Mouse (Mus musculus) megakaryocyte-erythroid progenitor cell, adult 5-6 weeks (primary cell): Measurements from ENCODE around the gene Klc2. TPM values are rescaled to one million over a fixed set of nuclear protein-coding genes. Genes with fewer than 3 reads are reported as not detected.

Experiments
- ATAC-seq: replicated peaks from 2 replicates; pipeline ENCODE4 v1.8.0; 2016; ENCODE audit warnings: mild to moderate bottlenecking, inconsistent platforms; ENCODE audit not compliant: severe bottlenecking, poor library complexity, low FRiP score, low TSS enrichment
- total RNA-seq, 2 experiments: library from RNA; stranded (forward) in 1 of 2; stranded (reverse) in 1 of 2; fragments of 200-1000, 215-1000 nt in 1 of 2; fragments of >200 nt in 1 of 2; fragmentation: Nextera tagmentation in 1 of 2; gene quantifications; 2 replicates each; pipeline ENCODE4 v1.2.3; 2014 to 2017

Gene Klc2
- total RNA-seq, 2 experiments from 2014 or later = 8.0 to 15.3 TPM

GRCm38 (mm10) chr19:5058801-5059771 lies 59.3 kb downstream of the Klc2 start:
- ATAC-seq = no peak

- ATAC-seq = no peak
These were observed 60.2 kb downstream of the Klc2 start for GRCm38 (mm10) chr19:5057876-5058775.

Other genes with a start within 250 kb of the Klc2 start
- gene Actn3, start 240.7 kb downstream of the Klc2 start, total RNA-seq (2014; fragmentation: Nextera tagmentation) = 2.2 and 4.0 TPM in 2 replicates
- 1.0 TPM in 1 of 2 replicates, not detected in the other for gene Actn3, start 240.7 kb downstream of the Klc2 start, total RNA-seq (2017)
- gene Zdhhc24, start 239.9 kb downstream of the Klc2 start, total RNA-seq (2014; fragmentation: Nextera tagmentation) = 16.5 and 20.3 TPM in 2 replicates
- 8.8 and 13.2 TPM in 2 replicates for gene Zdhhc24, start 239.9 kb downstream of the Klc2 start, total RNA-seq (2017)
- gene Bbs1, start 211.9 kb downstream of the Klc2 start, total RNA-seq (2014; fragmentation: Nextera tagmentation) = 1.5 and 2.5 TPM in 2 replicates
- 0.65 TPM in 1 of 2 replicates, not detected in the other for gene Bbs1, start 211.9 kb downstream of the Klc2 start, total RNA-seq (2017)
- gene Dpp3, start 190.3 kb downstream of the Klc2 start, total RNA-seq (2014; fragmentation: Nextera tagmentation) = 53.8 and 62.2 TPM in 2 replicates
- 40.7 and 51.4 TPM in 2 replicates for gene Dpp3, start 190.3 kb downstream of the Klc2 start, total RNA-seq (2017)
- 1.1 TPM in 1 of 2 replicates, not detected in the other for gene Peli3, start 175.4 kb downstream of the Klc2 start, total RNA-seq (2014; fragmentation: Nextera tagmentation)
- not detected in 2 replicates for gene Peli3, start 175.4 kb downstream of the Klc2 start, total RNA-seq (2017)
- gene Mrpl11, start 156.4 kb downstream of the Klc2 start, total RNA-seq (2014; fragmentation: Nextera tagmentation) = 58.5 and 60.3 TPM in 2 replicates
- gene Mrpl11, start 156.4 kb downstream of the Klc2 start, total RNA-seq (2017) = 41.4 and 91.0 TPM in 2 replicates
- not detected in 2 replicates for gene Npas4, start 128.2 kb downstream of the Klc2 start, total RNA-seq (2014; fragmentation: Nextera tagmentation)
- not detected in 2 replicates for gene Npas4, start 128.2 kb downstream of the Klc2 start, total RNA-seq (2017)
- gene Slc29a2, start 94.7 kb downstream of the Klc2 start, total RNA-seq (2014; fragmentation: Nextera tagmentation) = 9.7 and 14.2 TPM in 2 replicates
- gene Slc29a2, start 94.7 kb downstream of the Klc2 start, total RNA-seq (2017) = 1.5 and 4.4 TPM in 2 replicates
- gene B4gat1, start 79.7 kb downstream of the Klc2 start, total RNA-seq (2014; fragmentation: Nextera tagmentation) = not detected in 2 replicates
- 1.5 TPM in 1 of 2 replicates, not detected in the other for gene B4gat1, start 79.7 kb downstream of the Klc2 start, total RNA-seq (2017)
- 2.0 and 3.3 TPM in 2 replicates for gene AC124502.3, start 79.7 kb downstream of the Klc2 start, total RNA-seq (2014; fragmentation: Nextera tagmentation)
- gene AC124502.3, start 79.7 kb downstream of the Klc2 start, total RNA-seq (2017) = 1.8 and 4.2 TPM in 2 replicates
- 25.3 and 37.1 TPM in 2 replicates for gene Brms1, start 77.2 kb downstream of the Klc2 start, total RNA-seq (2014; fragmentation: Nextera tagmentation)
- 30.3 and 36.7 TPM in 2 replicates for gene Brms1, start 77.2 kb downstream of the Klc2 start, total RNA-seq (2017)
- gene Rin1, start 68.1 kb downstream of the Klc2 start, total RNA-seq (2014; fragmentation: Nextera tagmentation) = 0.89 and 1.3 TPM in 2 replicates
- gene Rin1, start 68.1 kb downstream of the Klc2 start, total RNA-seq (2017) = 0.66 TPM in 1 of 2 replicates, not detected in the other
- gene Cd248, start 50.5 kb downstream of the Klc2 start, total RNA-seq (2014; fragmentation: Nextera tagmentation) = 3.2 and 3.3 TPM in 2 replicates
- gene Cd248, start 50.5 kb downstream of the Klc2 start, total RNA-seq (2017) = 0.27 and 4.1 TPM in 2 replicates
- gene Tmem151a, start 33.0 kb downstream of the Klc2 start, total RNA-seq (2014; fragmentation: Nextera tagmentation) = 1.2 TPM in 1 of 2 replicates, not detected in the other
- not detected in 2 replicates for gene Tmem151a, start 33.0 kb downstream of the Klc2 start, total RNA-seq (2017)
- 38.6 and 43.4 TPM in 2 replicates for gene Yif1a, start 30.0 kb downstream of the Klc2 start, total RNA-seq (2014; fragmentation: Nextera tagmentation)
- 7.5 and 13.6 TPM in 2 replicates for gene Yif1a, start 30.0 kb downstream of the Klc2 start, total RNA-seq (2017)
- 0.66 TPM in 1 of 2 replicates, not detected in the other for gene Cnih2, start 20.0 kb downstream of the Klc2 start, total RNA-seq (2014; fragmentation: Nextera tagmentation)
- gene Cnih2, start 20.0 kb downstream of the Klc2 start, total RNA-seq (2017) = not detected in 2 replicates
- 58.7 and 83.3 TPM in 2 replicates for gene Rab1b, start 11.5 kb downstream of the Klc2 start, total RNA-seq (2014; fragmentation: Nextera tagmentation)
- 47.0 and 47.5 TPM in 2 replicates for gene Rab1b, start 11.5 kb downstream of the Klc2 start, total RNA-seq (2017)
- 44.9 and 52.2 TPM in 2 replicates for gene Pacs1, start 154.6 kb upstream of the Klc2 start, total RNA-seq (2014; fragmentation: Nextera tagmentation)
- gene Pacs1, start 154.6 kb upstream of the Klc2 start, total RNA-seq (2017) = 10.1 and 12.4 TPM in 2 replicates
- gene Sf3b2, start 176.9 kb upstream of the Klc2 start, total RNA-seq (2014; fragmentation: Nextera tagmentation) = 181 and 235 TPM in 2 replicates
- gene Sf3b2, start 176.9 kb upstream of the Klc2 start, total RNA-seq (2017) = 274 and 277 TPM in 2 replicates
- not detected in 2 replicates for gene Gal3st3, start 179.8 kb upstream of the Klc2 start, total RNA-seq (2014; fragmentation: Nextera tagmentation)
- gene Gal3st3, start 179.8 kb upstream of the Klc2 start, total RNA-seq (2017) = not detected in 2 replicates
- gene Catsper1, start 217.2 kb upstream of the Klc2 start, total RNA-seq (2014; fragmentation: Nextera tagmentation) = not detected in 2 replicates
- gene Catsper1, start 217.2 kb upstream of the Klc2 start, total RNA-seq (2017) = not detected in 2 replicates
- not detected in 2 replicates for gene Cst6, start 231.0 kb upstream of the Klc2 start, total RNA-seq (2014; fragmentation: Nextera tagmentation)
- not detected in 2 replicates for gene Cst6, start 231.0 kb upstream of the Klc2 start, total RNA-seq (2017)
- 50.1 and 56.4 TPM in 2 replicates for gene Eif1ad, start 248.2 kb upstream of the Klc2 start, total RNA-seq (2014; fragmentation: Nextera tagmentation)
- gene Eif1ad, start 248.2 kb upstream of the Klc2 start, total RNA-seq (2017) = 54.6 and 60.4 TPM in 2 replicates
- gene Banf1, start 248.6 kb upstream of the Klc2 start, total RNA-seq (2014; fragmentation: Nextera tagmentation) = 502 and 521 TPM in 2 replicates
- gene Banf1, start 248.6 kb upstream of the Klc2 start, total RNA-seq (2017) = 59.8 and 86.9 TPM in 2 replicates